Mouse (Mus musculus): ENCODE results near the gene Hist2h2aa2. TPM values are rescaled to one million over a fixed set of nuclear protein-coding genes. Genes with fewer than 3 reads are reported as not detected.

The Hist2h2aa2 gene
- total RNA-seq, 2 experiments from 2014 or later = 615 to 716 TPM

- no peak for DNase-seq
- intact Hi-C loops (cut with DNase I) = loop anchor here (2.0 kb wide), 1 partner anchor 15 kb away; no protein-coding TSS in a partner anchor
Measured at GRCm38 (mm10) chr3:96237904-96238511, 2.1 kb downstream of the Hist2h2aa2 start.

- intact Hi-C loops (cut with DNase I) = loop anchor here (2.0 kb wide), 1 partner anchor 15 kb away; no protein-coding TSS in a partner anchor
- no peak for DNase-seq
Measured at GRCm38 (mm10) chr3:96237335-96237903, 2.7 kb downstream of the Hist2h2aa2 start.

GRCm38 (mm10) chr3:96236834-96237334 is 3.2 kb downstream of the Hist2h2aa2 start:
- no peak for DNase-seq
- intact Hi-C loops (cut with DNase I) = loop anchor here (2.0 kb wide), 1 partner anchor 14 kb away; no protein-coding TSS in a partner anchor

GRCm38 (mm10) chr3:96235836-96236235 is 4.2 kb downstream of the Hist2h2aa2 start:
- DNase-seq = no peak
- intact Hi-C loops (cut with DNase I) = loop anchor here (2.0 kb wide), 1 partner anchor 13 kb away; no protein-coding TSS in a partner anchor

GRCm38 (mm10) chr3:96234914-96235313 is 5.2 kb downstream of the Hist2h2aa2 start:
- intact Hi-C loops (cut with DNase I) = no loop called here

GRCm38 (mm10) chr3:96231758-96232120 is 8.3 kb downstream of the Hist2h2aa2 start:
- intact Hi-C loops (cut with DNase I) = no loop called here
- no peak for DNase-seq

More at GRCm38 (mm10) chr3:96234914-96235313, 5.2 kb downstream of the Hist2h2aa2 start:
- DNase-seq = no peak

GRCm38 (mm10) chr3:96230910-96231757 is 8.9 kb downstream of the Hist2h2aa2 start:
- intact Hi-C loops (cut with DNase I) = no loop called here
- no peak for DNase-seq

- DNase-seq = no peak
- intact Hi-C loops (cut with DNase I) = no loop called here
Measured at GRCm38 (mm10) chr3:96230404-96230803, 9.7 kb downstream of the Hist2h2aa2 start.

GRCm38 (mm10) chr3:96228828-96229227 is 11.2 kb downstream of the Hist2h2aa2 start:
- intact Hi-C loops (cut with DNase I) = no loop called here
- DNase-seq = no peak

GRCm38 (mm10) chr3:96226695-96227648 is 13.1 kb downstream of the Hist2h2aa2 start:
- intact Hi-C loops (cut with DNase I) = no loop called here
- no peak for DNase-seq

GRCm38 (mm10) chr3:96225421-96225820 is 14.7 kb downstream of the Hist2h2aa2 start:
- intact Hi-C loops (cut with DNase I) = no loop called here

GRCm38 (mm10) chr3:96222774-96223173 is 17.3 kb downstream of the Hist2h2aa2 start:
- no peak for DNase-seq
- intact Hi-C loops (cut with DNase I) = loop anchor here (2.0 kb wide), 1 partner anchor 14 kb away; no protein-coding TSS in a partner anchor

More at GRCm38 (mm10) chr3:96225421-96225820, 14.7 kb downstream of the Hist2h2aa2 start:
- DNase-seq = no peak

- no peak for DNase-seq
- intact Hi-C loops (cut with DNase I) = loop anchor here (2.0 kb wide), 2 partner anchors 15 to 47 kb away; no protein-coding TSS in a partner anchor
Measured at GRCm38 (mm10) chr3:96221640-96222038, 18.4 kb downstream of the Hist2h2aa2 start.

GRCm38 (mm10) chr3:96220765-96221639 is 19.1 kb downstream of the Hist2h2aa2 start, which contains the start of the genes Hist2h2ac and Hist2h2be:
Gene Hist2h2ac (minus strand): TSS chr3:96220880.
Gene Hist2h2be (plus strand): TSS chr3:96221119.
- DNase-seq = peak; percentile 91 to 93
- intact Hi-C loops (cut with DNase I) = loop anchor here (2.0 kb wide), 1 partner anchor 46 kb away; no protein-coding TSS in a partner anchor

- intact Hi-C loops (cut with DNase I) = loop anchor here (2.0 kb wide), 1 partner anchor 45 kb away; no protein-coding TSS in a partner anchor
Measured at GRCm38 (mm10) chr3:96220131-96220764, 19.8 kb downstream of the Hist2h2aa2 start.

GRCm38 (mm10) chr3:96219661-96220130 is 20.4 kb downstream of the Hist2h2aa2 start, which contains the start of the genes Bola1 and Hist2h2ab:
Gene Bola1 (minus strand): TSS chr3:96219709.
Gene Hist2h2ab (plus strand): TSS chr3:96219865.
- intact Hi-C loops (cut with DNase I) = loop anchor here (2.0 to 5.0 kb wide), 2 partner anchors 45 to 152 kb away; no protein-coding TSS in a partner anchor
- DNase-seq = peak; percentile 85 to 88

More at GRCm38 (mm10) chr3:96220131-96220764, 19.8 kb downstream of the Hist2h2aa2 start:
- DNase-seq = peak in 1 of 2 experiments; percentile 42

GRCm38 (mm10) chr3:96219191-96219641 is 20.9 kb downstream of the Hist2h2aa2 start:
- DNase-seq = peak; percentile 53 to 64
- intact Hi-C loops (cut with DNase I) = loop anchor here (5.0 kb wide), 1 partner anchor 152 kb away; no protein-coding TSS in a partner anchor
